Mouse (Mus musculus): ENCODE results near the gene Lck.

DNA sequence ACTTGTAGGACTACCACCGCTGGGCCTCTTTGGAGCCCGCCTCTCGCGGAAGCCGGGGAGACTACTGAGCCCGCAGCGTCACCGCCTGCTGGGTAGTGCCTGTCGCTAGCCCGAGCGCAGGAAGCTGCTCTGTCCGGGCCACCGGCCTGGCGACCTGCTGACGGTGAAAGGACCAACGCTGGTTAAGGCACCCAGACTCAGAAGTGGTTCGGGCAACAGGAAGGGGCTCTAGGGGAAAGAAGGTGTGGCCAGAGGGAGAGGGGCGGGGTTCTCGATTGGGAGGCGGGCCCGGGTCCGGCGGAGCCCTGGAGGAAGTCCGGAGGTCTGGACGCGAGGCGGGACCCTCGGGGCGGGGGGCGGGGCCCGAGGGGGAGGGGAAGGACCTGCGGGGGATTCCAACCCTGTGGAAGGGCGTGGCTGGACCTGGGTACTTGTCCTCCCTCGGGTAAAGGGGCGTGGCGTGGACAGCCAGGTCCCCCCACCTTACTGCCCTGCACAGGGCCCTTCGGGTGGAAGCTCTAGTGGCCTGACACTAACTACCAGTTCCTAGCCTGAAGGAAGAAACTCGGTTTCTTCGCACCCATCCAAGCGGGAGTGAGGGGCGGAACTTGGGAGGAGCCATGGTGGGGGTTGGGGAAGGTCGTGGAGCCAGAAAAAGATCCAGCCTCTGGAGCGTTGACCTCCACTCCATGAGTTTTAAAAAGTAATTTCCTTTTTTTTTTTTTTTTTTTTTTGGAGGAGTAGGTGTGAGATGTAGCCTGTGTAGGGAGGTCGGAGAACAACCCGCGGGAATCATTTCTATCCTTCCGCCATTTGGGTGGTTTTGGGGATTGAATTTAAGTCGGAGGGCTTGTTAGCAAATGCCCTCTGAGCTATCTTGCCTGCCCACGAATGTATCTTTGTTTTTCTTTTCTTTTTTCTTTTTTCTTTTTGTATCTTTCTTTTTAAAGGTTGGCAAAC is 72.6 kb downstream of the Lck start:
- no peak for TF ChIP-seq TAL1 (IDR thresholded peaks at IDR 0.05; ENCODE audit: low read length)
- no peak for TF ChIP-seq GATA1 (IDR thresholded peaks at IDR 0.05; ENCODE audit: low read length)
